Mouse (Mus musculus) embryo, embryonic 11.5 days (tissue): Measurements from ENCODE around the gene Pde6g.

Experiments used
- DNase-seq: peaks from one replicate; pipeline ENCODE4 v3.0.0-alpha.2; 2012; ENCODE audit warnings: low read depth, low spot score

Gene Pde6g

DNA sequence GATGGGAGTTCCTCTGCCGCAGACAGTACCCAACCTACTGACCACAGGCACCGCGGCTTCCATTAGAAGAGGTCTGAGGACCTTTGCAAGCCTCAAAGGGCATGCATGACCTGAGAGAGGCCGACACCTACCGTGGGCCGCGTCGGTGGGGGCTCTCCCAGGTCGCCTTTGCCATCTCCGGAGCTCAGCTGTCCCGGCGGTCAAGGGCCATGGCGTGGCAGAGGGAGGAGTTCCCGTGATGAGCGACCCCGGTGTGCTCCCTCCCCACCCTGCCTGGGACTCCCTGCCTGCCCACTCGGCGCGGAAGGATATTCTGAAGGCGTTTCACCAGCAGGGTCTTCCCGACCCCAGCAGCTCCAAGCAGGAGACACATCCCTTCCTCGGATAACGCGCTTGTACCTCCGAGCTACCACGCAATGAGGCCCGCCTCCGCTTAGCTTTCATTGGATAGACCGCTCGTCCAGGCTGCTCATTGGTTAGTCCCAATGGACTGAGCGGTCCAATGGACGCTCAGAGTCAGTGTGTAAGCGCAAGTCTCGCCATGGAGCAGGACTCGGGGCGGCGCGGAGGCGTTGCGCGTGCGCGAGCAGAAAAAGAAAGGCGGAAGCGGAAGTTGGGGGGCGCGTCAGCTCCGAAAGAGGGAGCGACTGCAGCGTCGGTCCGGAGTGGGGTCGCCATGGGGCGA, 13.9 kb upstream of the Pde6g start, which contains the start of gene Arl16:
Gene Arl16, minus strand, starts transcription at position 557 of the 685 bp plus-strand sequence.
- peak; percentile 99 for DNase-seq

DNA sequence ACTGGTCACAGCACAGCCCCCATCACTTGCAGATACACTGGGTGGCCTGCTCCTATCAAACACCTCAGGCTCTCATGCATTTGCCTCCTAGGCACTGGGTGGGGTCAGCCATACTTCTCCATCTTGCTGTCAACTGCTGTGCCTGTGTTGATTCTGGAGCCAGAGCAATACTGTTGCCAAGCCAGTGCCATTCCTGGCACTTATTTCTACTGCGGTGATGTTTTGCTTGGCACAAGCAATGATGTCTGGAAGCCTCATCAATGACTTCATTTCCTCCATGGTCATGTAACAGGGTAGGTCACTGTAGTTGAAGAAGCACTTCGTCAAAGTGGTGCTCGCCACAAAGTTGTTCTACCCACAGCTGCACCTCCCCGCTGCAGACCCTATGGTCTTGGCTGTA, 12.2 kb upstream of the Pde6g start:
- DNase-seq: no peak

GRCm38 (mm10) chr11:120464365-120464764, 11.1 kb upstream of the Pde6g start:
- no peak for DNase-seq

- DNase-seq: no peak
Measured at GRCm38 (mm10) chr11:120463536-120463935, 10.2 kb upstream of the Pde6g start.

GRCm38 (mm10) chr11:120458847-120459597, 5.7 kb upstream of the Pde6g start:
- no peak for DNase-seq

DNA sequence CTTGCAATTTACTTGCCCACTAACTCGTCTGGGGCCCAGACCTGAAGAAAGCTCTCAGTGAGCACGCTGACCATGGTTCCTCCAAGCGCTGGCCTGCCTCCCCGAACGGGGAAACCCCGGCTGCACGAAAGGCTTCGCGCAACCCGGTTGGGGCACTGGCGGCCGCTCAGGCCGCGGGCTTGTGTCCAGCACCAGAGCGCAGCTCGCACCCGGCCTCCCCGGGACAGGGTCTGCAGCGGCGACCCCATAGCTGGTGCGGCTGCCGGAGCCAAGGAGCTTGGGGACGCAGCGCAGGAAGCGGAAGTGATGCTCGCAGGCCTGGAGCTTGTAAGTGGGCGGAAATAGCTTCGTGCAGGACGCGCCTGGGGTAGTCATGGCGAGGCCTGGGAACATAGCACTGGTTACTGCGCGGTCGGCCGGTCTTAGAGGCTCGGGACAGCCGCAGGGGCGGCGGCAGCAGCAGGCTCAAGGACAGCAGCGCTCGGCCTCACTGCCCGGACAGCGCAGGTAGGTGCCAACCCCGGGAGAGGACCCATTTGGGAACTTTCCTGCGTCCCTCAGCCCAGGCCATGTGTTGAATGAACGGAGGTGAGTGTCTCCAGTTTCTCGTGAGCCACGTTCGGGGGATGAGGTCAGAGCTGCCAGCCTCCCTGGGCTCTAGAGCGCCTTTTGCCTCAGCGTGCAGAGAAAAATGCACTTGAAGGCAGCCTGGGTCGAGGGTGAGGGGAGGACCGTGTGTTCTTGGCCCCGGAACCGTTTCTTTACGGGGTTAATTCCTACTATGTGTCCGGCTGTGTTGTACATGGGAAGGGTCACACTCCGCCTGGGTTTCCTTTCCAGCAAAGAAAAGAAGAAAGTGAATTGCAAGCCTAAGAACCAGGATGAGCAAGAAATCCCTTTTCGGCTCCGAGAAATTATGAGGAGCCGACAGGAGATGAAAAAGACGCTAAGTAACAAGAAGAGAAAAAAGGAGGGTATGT, 4.8 kb upstream of the Pde6g start, which contains the start of the genes Oxld1 and Ccdc137:
Gene Oxld1, minus strand, starts transcription at position 297 of the 980 bp plus-strand sequence.
Gene Ccdc137, plus strand, starts transcription at position 344 of the 980 bp plus-strand sequence.
- peak; percentile 66 for DNase-seq

GRCm38 (mm10) chr11:120457370-120457769, 4.1 kb upstream of the Pde6g start:
- DNase-seq: no peak

- DNase-seq: no peak
Measured at GRCm38 (mm10) chr11:120455413-120455812, 2.1 kb upstream of the Pde6g start.

- no peak for DNase-seq
Measured at GRCm38 (mm10) chr11:120454965-120455364, 1.7 kb upstream of the Pde6g start.

DNA sequence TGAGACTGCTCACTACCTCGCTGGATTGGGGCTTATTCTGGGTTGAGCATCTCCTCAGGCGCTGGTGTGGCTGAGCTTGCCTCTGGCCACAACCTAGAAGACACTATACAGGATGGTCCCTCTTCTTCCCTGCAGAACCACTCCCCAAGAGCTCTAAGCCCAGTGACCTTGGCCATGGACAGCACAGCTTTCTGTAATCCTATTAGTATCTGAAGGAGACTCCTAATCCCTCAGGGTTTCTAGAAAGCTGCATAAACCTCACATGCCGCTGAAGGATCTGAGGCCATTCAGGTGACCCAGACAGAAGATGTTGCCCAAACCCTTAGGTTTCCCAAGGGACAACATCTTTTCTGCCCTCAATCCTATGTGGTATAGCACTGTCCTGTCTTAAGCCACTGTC, 1.1 kb downstream of the Pde6g start:
- DNase-seq: no peak

DNA sequence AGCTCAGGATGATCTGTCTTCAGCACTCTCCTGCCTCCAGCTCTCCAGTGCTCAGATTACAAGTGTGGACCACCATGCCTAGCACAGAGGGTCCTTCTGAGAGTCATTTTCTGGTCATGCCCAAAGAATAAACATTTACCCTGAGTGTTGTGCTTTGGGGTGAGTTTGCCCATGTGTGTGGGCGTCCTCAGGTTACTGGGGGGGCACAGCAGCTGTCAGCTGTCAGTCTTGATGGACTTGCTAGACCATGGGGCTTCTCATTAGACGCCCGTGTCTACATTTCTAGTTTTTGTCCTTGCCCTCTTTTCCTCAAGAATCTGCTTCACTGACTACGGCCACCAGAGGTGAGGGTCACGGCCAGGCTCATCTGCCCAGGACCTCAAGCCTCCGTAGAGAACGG, 6.1 kb downstream of the Pde6g start:
- DNase-seq: no peak

- DNase-seq: no peak
Measured at GRCm38 (mm10) chr11:120445475-120445874, 7.8 kb downstream of the Pde6g start.

DNA sequence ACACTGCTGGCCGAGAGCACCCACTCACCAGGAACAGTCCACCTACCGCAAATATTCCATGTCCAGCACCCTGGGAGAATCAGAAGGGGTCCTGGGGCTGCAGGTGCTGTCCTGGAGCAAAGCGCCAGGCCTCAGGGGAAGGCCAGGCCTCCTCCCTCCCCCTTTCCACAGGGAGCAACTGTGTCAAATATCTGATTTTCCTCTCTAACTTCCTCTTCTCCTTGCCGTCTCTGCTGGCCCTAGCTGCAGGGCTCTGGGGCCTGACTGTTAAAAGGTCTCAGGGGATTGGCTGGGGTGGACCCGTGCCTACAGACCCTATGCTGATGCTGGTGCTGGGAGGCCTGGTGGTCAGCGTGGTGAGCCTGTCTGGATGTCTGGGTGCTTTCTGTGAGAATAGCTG, 9.2 kb downstream of the Pde6g start:
- DNase-seq: no peak

DNA sequence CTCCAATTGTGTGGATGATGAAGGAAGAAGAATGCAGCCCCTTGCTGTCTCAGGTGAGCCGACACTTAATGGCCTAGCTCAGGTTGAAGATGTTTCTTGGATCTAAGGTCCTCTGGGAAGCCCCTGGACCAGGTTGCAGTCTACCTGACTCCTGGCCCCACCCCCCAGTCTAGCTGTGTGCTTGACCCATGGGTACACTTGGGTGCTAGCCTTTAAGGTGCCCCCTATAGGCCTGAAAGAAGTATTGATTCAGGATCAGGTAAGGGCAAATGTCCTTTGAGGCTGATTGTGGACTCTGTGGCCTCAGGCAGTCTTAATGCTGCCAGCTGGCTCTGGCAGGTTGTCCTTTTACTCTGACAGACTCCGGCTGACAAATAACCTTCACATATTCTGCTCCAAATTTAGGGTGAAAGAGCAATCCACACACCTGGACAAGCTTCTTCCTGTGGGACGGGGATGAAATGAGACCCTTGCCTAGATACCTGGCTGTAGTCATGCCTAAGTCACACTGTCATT, 10.5 kb downstream of the Pde6g start:
- DNase-seq: no peak

- no peak for DNase-seq
Measured at GRCm38 (mm10) chr11:120442344-120442743, 11.0 kb downstream of the Pde6g start, which contains the start of gene Tspan10. Gene Tspan10 (plus strand): TSS chr11:120442644.

DNA sequence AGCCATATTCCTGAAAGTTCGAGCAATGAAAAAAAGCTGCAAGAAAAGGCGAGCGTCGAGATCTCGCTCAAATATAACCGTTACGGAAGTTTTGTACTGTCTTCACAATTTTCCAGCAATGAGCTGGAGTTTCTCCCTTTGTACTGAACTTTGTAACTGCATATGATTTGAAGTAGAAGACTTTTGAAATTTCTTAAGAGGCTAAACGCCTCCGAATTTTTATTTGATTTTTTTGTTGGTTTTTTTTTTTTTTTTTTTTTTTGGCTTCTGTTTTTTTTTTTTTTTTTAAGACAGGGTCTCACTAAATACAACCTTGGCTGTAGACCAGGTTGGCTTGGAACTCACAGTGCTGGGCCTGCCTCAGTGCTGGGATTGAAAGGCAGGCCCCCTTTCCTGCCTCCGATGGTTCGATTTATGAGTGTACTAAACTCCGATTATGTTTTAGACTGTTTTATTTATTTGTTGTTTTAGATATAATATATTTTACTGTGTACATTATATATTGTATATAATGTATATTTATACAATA, 15.4 kb downstream of the Pde6g start:
- DNase-seq: no peak

DNA sequence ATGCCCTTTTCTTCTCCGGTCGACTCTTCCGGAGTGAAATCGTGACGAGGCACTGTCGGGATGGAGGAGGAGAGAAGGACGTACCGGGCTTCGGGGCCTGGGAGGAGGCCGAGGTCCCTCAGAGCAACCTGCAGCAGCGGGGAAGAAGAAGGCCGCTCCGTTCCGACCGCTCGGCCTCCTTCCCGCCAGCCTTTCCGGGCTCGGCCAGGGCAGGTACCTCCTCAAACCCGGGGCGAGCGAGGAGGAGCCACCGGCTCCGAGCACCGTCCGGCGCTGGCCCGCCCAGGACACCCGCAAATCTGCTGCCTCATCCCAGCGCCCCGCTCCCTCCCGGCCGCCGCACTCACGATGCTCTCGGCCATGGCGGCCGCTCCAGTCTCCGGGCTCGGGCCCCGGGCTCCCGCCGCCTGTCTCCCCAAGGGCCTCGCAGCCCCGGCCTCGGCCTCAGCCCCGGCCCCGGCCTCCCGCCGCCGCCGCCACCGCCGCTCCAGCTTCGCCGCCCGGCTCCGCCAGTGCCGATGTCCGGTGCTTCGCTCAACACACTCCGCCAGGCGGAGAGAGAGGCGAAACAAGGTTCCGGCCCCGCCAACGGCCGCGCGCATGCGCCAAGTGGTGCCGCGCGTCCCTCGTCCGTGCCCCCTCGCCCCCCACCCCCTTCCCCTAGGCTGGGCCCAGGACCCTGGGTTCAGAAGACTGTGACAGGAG, 16.0 kb downstream of the Pde6g start, which contains the start of gene Nploc4:
Gene Nploc4, minus strand, starts transcription at position 557 of the 705 bp plus-strand sequence.
- DNase-seq: peak; percentile 84

DNA sequence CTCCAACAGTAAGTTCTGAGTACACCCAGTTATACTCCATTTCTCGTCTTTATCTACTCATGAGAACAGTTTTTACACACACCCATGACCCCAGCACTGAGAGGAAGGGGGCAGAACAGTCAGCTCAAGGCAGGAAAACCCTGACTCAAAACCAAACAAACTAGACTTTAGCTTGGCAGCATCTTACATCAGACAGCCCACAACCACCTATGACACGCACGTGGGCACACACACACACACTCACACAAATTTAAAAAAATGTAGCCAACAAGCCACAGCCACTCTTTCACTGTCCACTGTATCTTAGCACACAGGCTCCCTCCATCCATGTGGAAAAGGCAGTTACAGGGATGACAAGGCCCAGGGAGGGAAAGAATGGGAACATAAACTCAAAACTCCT, 26.6 kb downstream of the Pde6g start:
- no peak for DNase-seq

GRCm38 (mm10) chr11:120423569-120424295, 29.6 kb downstream of the Pde6g start:
- DNase-seq: peak; percentile 72
